Mouse (Mus musculus) granulocyte monocyte progenitor cell, adult 5-6 weeks (primary cell): Measurements from ENCODE around the gene Recql. TPM values are rescaled to one million over a fixed set of nuclear protein-coding genes. Genes with fewer than 3 reads are reported as not detected.
A peak's percentile ranks its signal among the peaks of the same experiment; 100 is the strongest.

Experiments used
- ATAC-seq: replicated peaks from 2 replicates; pipeline ENCODE4 v1.8.0; 2016; ENCODE audit warnings: mild to moderate bottlenecking, moderate TSS enrichment, inconsistent platforms; ENCODE audit not compliant: poor library complexity, severe bottlenecking
- total RNA-seq, 2 experiments: library from RNA; stranded (forward) in 1 of 2; stranded (reverse) in 1 of 2; fragments of 200-712, 200-1000 nt in 1 of 2; fragments of >200 nt in 1 of 2; fragmentation: Nextera tagmentation in 1 of 2; gene quantifications; 2 replicates each; pipeline ENCODE4 v1.2.3; 2014 to 2017

The Recql gene
- total RNA-seq (2014; fragmentation: Nextera tagmentation) (44.0 and 62.4 TPM in 2 replicates), total RNA-seq (2017) (35.8 and 45.6 TPM in 2 replicates)

- peak; percentile 93 for ATAC-seq
Measured at GRCm38 (mm10) chr6:142387011-142387754, at the start of gene Recql, which contains the start of gene Golt1b. Gene Recql, minus strand, starts transcription at chr6:142387087. Gene Golt1b, plus strand, starts transcription at chr6:142387221.

- ATAC-seq: no peak
Measured at GRCm38 (mm10) chr6:142429072-142429471, 42.2 kb upstream of the Recql start.

GRCm38 (mm10) chr6:142424976-142425375 is 38.1 kb upstream of the Recql start:
- ATAC-seq: no peak

DNA sequence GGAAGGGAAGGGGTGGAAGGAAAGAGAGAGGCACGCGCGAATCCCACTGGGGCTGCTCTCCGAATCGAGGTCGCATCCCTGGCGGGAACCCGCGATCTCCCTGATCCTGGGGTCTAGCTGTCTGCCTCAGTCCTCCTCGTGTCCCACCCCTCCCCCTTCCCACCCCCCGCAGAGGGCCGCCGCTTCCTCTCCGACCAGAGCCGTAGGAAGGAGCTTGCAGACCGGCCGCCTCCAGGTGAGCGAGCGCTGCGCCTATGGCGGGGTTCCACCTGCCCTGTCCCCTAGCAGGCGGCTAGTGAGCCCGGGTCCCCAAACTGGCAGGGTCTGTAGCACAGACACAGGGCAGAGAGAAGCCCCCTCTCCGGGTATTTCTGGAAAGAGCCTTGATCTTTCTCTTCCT is 27.7 kb upstream of the Recql start:
- 0 out of 2 replicates have a peak, but pooled peaks have one; percentile 9 for ATAC-seq

DNA sequence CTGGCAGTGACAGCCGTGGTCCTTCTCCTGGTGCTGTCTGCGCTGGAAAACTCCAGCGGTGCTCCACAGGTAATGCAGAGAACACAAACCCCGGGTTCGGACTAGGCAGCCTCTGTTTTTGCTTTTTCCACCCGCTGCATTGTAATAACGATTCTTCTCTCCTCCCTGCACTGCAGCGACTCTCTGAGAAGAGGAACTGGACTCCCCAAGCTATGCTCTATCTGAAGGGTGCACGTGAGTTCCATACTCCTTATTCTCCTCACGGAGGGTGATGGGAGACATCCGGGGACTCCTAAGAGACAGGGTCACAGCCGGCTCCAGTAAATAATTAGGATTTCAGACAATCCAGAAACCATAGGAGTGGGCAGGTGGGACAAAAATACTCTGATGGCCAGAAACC is 27.0 kb upstream of the Recql start:
- peak; percentile 65 for ATAC-seq

- ATAC-seq: no peak
Measured at GRCm38 (mm10) chr6:142412906-142413491, 26.1 kb upstream of the Recql start, which contains the start of gene Spx. Gene Spx, plus strand, starts transcription at chr6:142413441.

DNA sequence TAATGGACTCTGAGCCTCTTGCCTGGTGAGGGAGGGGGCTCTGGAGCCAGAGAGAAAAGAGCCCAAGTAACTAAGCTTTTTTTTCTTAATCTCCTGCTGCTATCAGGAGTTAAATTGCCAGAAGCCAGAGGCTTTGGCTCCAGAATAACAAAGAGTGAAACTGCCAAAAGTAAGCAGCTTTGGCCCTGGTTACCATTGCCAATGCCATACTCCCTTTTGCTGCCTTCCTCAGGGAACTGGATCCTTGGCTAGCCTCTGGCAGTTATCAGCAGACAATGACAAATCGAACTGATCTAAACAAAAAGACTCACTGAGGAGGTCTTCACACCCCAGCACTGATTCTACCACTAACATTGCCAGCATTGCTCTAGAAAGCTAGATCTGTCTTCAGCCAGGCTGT is 24.3 kb upstream of the Recql start:
- ATAC-seq: no peak

DNA sequence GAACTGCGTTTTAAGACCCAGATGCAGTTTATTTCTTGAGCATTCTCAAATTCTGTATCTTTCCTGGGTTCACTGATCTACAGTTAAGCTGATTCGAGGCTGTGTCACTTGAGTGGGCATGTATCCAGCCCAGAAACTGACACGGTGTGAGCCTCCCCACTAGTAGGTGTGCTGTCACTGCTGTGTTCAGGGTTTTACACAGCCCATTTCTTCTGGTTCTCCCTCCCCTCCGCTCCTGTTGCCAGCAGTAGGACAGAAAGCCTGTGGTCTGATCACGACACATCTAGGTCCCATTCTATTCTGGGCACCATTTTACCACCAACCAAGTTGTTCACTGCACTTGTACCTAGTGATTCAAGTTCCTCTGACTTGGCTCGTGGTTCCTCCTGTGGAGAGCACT is 8.9 kb upstream of the Recql start:
- ATAC-seq: no peak

DNA sequence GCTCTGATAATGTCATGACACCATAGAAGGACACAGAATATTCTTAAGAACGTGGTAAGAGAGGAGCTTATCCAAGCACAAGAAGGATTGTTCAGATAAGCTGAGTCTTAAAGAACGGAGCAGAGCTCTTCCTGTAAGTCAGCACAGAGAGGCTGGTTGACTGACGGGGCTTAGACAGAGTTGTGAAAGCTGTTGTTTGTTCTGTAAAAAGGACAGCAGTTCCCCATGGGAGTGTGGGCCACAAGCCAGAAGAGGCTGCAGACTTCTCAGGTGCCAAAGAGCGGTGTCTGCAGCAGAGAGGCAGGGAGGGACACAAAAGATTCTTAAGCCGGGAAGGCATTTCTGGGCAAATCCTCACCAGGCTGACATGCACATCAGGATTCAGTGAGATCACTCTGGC is 7.8 kb upstream of the Recql start:
- no peak for ATAC-seq

DNA sequence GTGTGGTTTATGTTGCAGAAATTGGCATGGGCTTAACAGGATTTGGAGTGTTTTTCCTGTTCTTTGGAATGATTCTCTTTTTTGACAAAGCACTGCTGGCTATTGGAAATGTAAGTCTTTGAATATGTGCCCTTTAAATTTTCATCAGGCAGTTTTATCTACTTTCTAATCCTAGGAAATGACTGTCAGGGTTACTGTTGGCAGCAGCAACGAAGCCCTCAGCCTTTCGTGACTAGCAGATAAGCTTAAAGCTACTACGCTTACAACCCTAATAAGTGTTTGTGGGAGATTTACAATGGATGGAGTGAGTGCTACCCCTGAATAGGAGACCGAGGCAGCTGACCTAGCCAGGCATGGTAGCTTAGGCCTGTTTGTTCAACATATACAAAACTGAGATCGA is 5.4 kb upstream of the Recql start:
- ATAC-seq: no peak

DNA sequence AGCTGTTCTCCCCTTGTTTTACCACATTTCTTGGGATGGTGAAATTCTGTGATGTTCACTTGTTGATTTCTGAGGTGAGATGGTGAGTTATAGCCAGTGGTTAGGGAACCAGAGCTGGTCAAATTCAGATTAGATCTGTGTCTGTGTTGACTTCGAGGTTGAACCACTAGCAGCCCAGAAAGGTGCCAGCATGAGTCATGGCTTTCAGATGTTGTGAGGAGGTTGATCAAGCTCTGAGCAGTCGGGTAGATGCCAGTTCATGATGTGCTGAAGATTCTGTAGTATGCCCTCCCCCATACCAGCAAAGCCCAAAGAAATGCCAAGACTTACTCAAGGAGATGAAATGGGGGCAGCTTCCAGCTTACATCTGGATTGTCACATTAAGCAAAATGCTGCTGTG is 2.2 kb upstream of the Recql start:
- ATAC-seq: no peak

DNA sequence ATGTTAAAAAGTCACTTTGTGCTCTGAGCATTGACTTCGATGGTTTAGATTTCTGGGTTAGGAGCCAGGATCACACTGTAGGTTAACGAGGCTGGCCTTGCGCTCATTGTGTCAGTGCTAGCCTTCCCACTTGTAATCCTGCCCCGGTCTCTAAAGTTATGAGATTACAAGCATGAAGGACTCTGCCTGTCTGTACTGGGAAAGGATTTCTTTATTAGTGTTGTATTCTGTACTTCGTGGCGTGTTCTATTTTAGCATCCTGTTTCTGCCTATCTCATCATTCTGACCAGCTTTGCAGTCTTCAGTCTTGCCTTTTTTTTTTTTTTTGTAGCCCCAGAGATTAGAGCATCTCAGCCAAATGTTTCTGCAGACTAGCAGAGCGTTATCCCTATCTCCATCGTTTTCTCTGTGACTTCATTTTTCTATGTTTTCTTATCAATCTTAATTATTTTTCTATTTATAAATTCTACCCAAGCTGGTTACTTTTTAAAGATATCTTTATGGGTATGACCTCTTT is 926 bp upstream of the Recql start:
- no peak for ATAC-seq

GRCm38 (mm10) chr6:142386285-142387010 is 439 bp downstream of the Recql start:
- no peak for ATAC-seq

DNA sequence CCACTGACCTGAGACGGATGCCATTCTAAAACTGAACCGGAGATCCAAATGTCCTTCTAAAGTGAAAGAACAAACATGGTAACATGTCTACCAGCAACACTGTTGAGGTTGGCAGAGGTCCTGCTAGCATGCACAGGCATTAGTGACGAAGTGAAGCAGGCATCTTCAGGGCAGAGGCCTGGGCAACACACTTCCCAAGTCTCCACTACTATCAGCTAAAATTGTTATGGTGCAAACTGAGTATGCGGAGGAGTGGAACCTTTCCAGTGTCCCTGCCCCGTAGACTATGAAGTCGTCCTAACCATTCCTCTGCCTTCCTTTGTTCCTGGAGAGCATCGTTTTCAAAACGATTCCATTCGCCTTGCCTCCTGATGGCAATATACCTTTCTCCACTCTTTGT is 2.4 kb downstream of the Recql start:
- ATAC-seq: no peak

- ATAC-seq: no peak
Measured at GRCm38 (mm10) chr6:142381615-142382014, 5.3 kb downstream of the Recql start.

GRCm38 (mm10) chr6:142379961-142380360 is 6.9 kb downstream of the Recql start:
- peak; percentile 47 for ATAC-seq

DNA sequence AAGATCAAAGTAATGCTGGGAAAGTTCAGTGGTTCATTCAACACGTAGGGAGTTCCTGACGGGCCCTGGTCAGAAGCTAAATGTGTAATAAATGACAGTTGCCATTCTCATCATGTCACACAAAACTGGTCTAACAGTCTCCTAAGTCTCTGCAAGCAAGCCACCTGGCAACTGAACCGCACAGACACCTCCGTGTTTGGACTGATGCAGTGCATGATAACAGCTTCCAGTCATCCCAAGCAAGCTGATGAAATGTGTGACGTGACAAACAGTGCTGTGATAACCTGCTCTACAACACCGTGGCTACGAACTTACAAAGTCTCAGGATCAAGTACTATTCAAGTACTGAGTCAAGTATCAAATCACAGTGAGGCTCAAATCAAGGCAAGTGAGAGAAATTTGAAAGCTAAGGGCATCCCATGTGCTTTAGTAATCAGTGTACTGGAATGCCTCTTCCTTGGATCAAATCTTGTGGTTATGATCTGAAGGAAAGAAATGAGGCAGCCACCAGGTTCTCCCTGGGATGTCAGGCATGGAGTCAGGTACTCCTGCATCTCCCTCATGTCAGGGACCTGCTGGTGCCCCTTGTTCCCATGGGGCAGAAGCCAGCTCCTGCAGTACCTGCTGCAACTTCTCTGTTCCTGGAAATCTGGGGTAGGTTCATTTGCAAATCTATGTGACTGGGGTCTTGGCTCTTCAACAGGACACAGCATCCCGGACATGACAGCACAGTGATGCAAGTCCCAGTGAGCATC is 8.1 kb downstream of the Recql start:
- ATAC-seq: no peak

DNA sequence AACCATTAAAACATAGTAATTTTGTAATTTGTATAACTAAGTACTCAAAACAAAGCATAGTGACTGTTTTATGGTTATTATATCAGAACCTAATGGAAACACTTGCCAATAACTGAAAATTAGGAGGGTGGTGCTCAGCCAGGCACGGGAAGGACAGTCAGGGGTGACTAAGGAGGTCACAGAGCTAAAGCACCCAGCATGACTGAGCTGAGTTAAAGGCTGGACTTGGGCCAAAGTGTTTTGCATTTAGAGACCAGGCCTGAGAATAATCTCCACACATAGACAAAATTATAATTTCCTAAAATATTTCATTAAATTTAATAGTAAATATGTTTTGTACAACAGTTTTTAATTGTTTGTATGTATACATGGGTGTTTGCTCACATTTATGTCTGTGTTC is 9.8 kb downstream of the Recql start:
- ATAC-seq: no peak

- ATAC-seq: no peak
Measured at GRCm38 (mm10) chr6:142369568-142369967, 17.3 kb downstream of the Recql start.

DNA sequence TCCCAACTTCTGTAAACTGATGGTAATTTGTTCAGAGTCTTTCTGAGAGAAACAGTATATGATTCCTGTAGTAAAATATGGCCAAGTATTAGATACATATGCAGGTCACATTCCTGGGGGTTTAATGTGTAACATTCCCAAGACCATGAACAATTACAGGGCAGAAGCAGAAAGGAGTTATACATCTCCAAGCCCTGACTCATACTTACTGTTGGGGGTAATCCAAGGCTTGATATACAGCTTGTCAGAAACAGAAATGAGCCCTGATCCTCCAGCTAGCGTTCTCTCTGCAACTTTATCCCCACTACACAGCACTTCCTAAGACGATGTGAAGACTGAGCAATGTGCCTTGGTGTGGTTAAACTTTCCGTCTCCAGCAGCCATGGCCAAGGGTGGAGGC is 19.3 kb downstream of the Recql start:
- no peak for ATAC-seq
